Mouse (Mus musculus) liver, adult 2 months (tissue): ENCODE results near the gene Ackr4.

Source experiments
- CTCF ChIP-seq: fragments of 200-500 bp; IDR thresholded peaks from 2 replicates; pipeline ENCODE4 v1.5.1; 2011; ENCODE audit warnings: low read depth, low read length, control low read depth
- POLR2A ChIP-seq: fragments of 200-500 bp; IDR thresholded peaks from 2 replicates; pipeline ENCODE4 v1.6.1; 2011; ENCODE audit warnings: low read length, control low read depth; ENCODE audit not compliant: insufficient read depth; ENCODE audit errors: extremely low read depth

- TF ChIP-seq CTCF (no peak), POLR2A (no peak)
These were observed 46.7 kb downstream of the Ackr4 start for GRCm38 (mm10) chr9:104080038-104080437.
